Mouse (Mus musculus): ENCODE measurements around the gene Tet3. TPM values are rescaled to one million over a fixed set of nuclear protein-coding genes. Genes with fewer than 3 reads are reported as not detected.

The Tet3 gene
- total RNA-seq, 2 experiments from 2014 or later = 86.4 to 87.3 TPM

- DNase-seq (ENCODE audit: low spot score in 2 of 2) = no peak
- intact Hi-C loops (cut with DNase I) = no loop called here
Measured at GRCm38 (mm10) chr6:83480019-83480655, 21.3 kb upstream of the Tet3 start.

GRCm38 (mm10) chr6:83479193-83479592 lies 20.3 kb upstream of the Tet3 start:
- intact Hi-C loops (cut with DNase I) = no loop called here
- DNase-seq (ENCODE audit: low spot score in 2 of 2) = no peak

- intact Hi-C loops (cut with DNase I) = no loop called here
- no peak for DNase-seq (ENCODE audit: low spot score in 2 of 2)
Measured at GRCm38 (mm10) chr6:83478628-83479027, 19.7 kb upstream of the Tet3 start.

- intact Hi-C loops (cut with DNase I) = no loop called here
- DNase-seq (ENCODE audit: low spot score in 2 of 2) = no peak
Measured at GRCm38 (mm10) chr6:83478217-83478616, 19.3 kb upstream of the Tet3 start.

GRCm38 (mm10) chr6:83475431-83475830 lies 16.5 kb upstream of the Tet3 start:
- no peak for DNase-seq (ENCODE audit: low spot score in 2 of 2)
- intact Hi-C loops (cut with DNase I) = no loop called here

- intact Hi-C loops (cut with DNase I) = no loop called here
Measured at GRCm38 (mm10) chr6:83473240-83473639, 14.4 kb upstream of the Tet3 start.

GRCm38 (mm10) chr6:83471739-83472138 lies 12.9 kb upstream of the Tet3 start:
- intact Hi-C loops (cut with DNase I) = no loop called here
- DNase-seq (ENCODE audit: low spot score in 2 of 2) = no peak

More at GRCm38 (mm10) chr6:83473240-83473639, 14.4 kb upstream of the Tet3 start:
- no peak for DNase-seq (ENCODE audit: low spot score in 2 of 2)

- intact Hi-C loops (cut with DNase I) = no loop called here
- no peak for DNase-seq (ENCODE audit: low spot score in 2 of 2)
Measured at GRCm38 (mm10) chr6:83464011-83464410, 5.1 kb upstream of the Tet3 start.

- intact Hi-C loops (cut with DNase I) = loop anchor here (5.0 kb wide), 1 partner anchor 50 kb away; the partner anchor contains the start of gene Dguok
- DNase-seq (ENCODE audit: low spot score in 2 of 2) = no peak
Measured at GRCm38 (mm10) chr6:83456984-83457810, 1.7 kb downstream of the Tet3 start.

GRCm38 (mm10) chr6:83456131-83456983 lies 2.5 kb downstream of the Tet3 start:
- DNase-seq (ENCODE audit: low spot score in 2 of 2) = peak; percentile 44 to 67
- intact Hi-C loops (cut with DNase I) = loop anchor here (5.0 kb wide), 1 partner anchor 51 kb away; the partner anchor contains the start of gene Dguok

GRCm38 (mm10) chr6:83455328-83456130 lies 3.4 kb downstream of the Tet3 start:
- no peak for DNase-seq (ENCODE audit: low spot score in 2 of 2)
- intact Hi-C loops (cut with DNase I) = loop anchor here (5.0 kb wide), 1 partner anchor 52 kb away; the partner anchor contains the start of gene Dguok

- intact Hi-C loops (cut with DNase I) = no loop called here
- DNase-seq (ENCODE audit: low spot score in 2 of 2) = no peak
Measured at GRCm38 (mm10) chr6:83453706-83454105, 5.2 kb downstream of the Tet3 start.

- intact Hi-C loops (cut with DNase I) = no loop called here
- no peak for DNase-seq (ENCODE audit: low spot score in 2 of 2)
Measured at GRCm38 (mm10) chr6:83450451-83451303, 8.2 kb downstream of the Tet3 start.

GRCm38 (mm10) chr6:83449440-83449839 lies 9.4 kb downstream of the Tet3 start:
- DNase-seq (ENCODE audit: low spot score in 2 of 2) = no peak
- intact Hi-C loops (cut with DNase I) = no loop called here

GRCm38 (mm10) chr6:83448911-83449310 lies 10.0 kb downstream of the Tet3 start:
- no peak for DNase-seq (ENCODE audit: low spot score in 2 of 2)
- intact Hi-C loops (cut with DNase I) = no loop called here

GRCm38 (mm10) chr6:83447031-83447430 lies 11.9 kb downstream of the Tet3 start:
- intact Hi-C loops (cut with DNase I) = no loop called here

GRCm38 (mm10) chr6:83445796-83446195 lies 13.1 kb downstream of the Tet3 start:
- no peak for DNase-seq (ENCODE audit: low spot score in 2 of 2)
- intact Hi-C loops (cut with DNase I) = no loop called here

More at GRCm38 (mm10) chr6:83447031-83447430, 11.9 kb downstream of the Tet3 start:
- DNase-seq (ENCODE audit: low spot score in 2 of 2) = no peak

Measured in left cerebral cortex, postnatal 25 days (tissue).